Mouse (Mus musculus) liver, embryonic 12.5 days (tissue): ENCODE data around the gene Pdcd4. TPM values are rescaled to one million over a fixed set of nuclear protein-coding genes. Genes with fewer than 3 reads are reported as not detected.

Source experiments
- ATAC-seq: fragments of 200-750 bp; cut with Nextera tagmentation; 2 replicates; pipeline ENCODE4 v1.8.0; 2017; ENCODE audit warnings: moderate number of reproducible peaks, mild to moderate bottlenecking, moderate library complexity
- H3K27ac ChIP-seq: fragments of 300-500 bp; sonication (generic); 2 replicates; pipeline ENCODE4 v1.5.1; 2016; ENCODE audit warnings: mild to moderate bottlenecking
- H3K27me3 ChIP-seq: fragments of 300-500 bp; sonication (generic); replicated peaks from 2 replicates; pipeline ENCODE4 v1.6.1; 2016; ENCODE audit warnings: mild to moderate bottlenecking, moderate library complexity
- H3K36me3 ChIP-seq: fragments of 300-500 bp; sonication (generic); 2 replicates; pipeline ENCODE4 v1.6.1; 2016; ENCODE audit warnings: mild to moderate bottlenecking, moderate library complexity
- H3K4me1 ChIP-seq: fragments of 300-500 bp; sonication (generic); 2 replicates; pipeline ENCODE4 v1.6.1; 2016
- H3K4me2 ChIP-seq: fragments of 300-500 bp; sonication (generic); 2 replicates; pipeline ENCODE4 v1.6.1; 2016; ENCODE audit warnings: mild to moderate bottlenecking, moderate library complexity
- H3K4me3 ChIP-seq: fragments of 300-500 bp; sonication (generic); 2 replicates; pipeline ENCODE4 v1.5.1; 2016; ENCODE audit warnings: mild to moderate bottlenecking, moderate library complexity
- H3K9ac ChIP-seq: fragments of 300-500 bp; sonication (generic); 2 replicates; pipeline ENCODE4 v1.6.1; 2016; ENCODE audit warnings: mild to moderate bottlenecking, moderate library complexity
- H3K9me3 ChIP-seq: fragments of 300-500 bp; sonication (generic); replicated peaks from 2 replicates; pipeline ENCODE4 v1.6.1; 2016; ENCODE audit warnings: mild to moderate bottlenecking, moderate library complexity
- WGBS: fragments of 180-500 bp; shearing (Covaris S2); methylation state at CpG from one replicate; pipeline ENCODE4 v1.1.7; 2016; ENCODE audit not compliant: insufficient replicate concordance; 5-methylcytosine and 5-hydroxymethylcytosine counted together
- polyA plus RNA-seq: library from polyadenylated mRNA; unstranded; fragments of >200 nt; fragmentation: Nextera tagmentation; extraction: Ambion mirVana; gene quantifications from 2 replicates; pipeline ENCODE4 v1.2.1, GENCODE M21; 2016

Pdcd4 gene
- polyA plus RNA-seq, 1 experiment from 2014 or later = 24.4 TPM

- Histone ChIP-seq H3K4me1 (peaks cover 75% of the 10 kb centered on the region), H3K27me3 (no peaks in the 10 kb centered on the region), H3K4me2 (no peak overlapping the region), H3K27ac (peak overlapping the region; percentile 79), H3K9ac (no peak overlapping the region), H3K4me3 (no peak overlapping the region), H3K9me3 (no peaks in the 10 kb centered on the region), H3K36me3 (no peaks in the 10 kb centered on the region)
- 45% methylated on average over 9 of the region's 9 CpGs for WGBS
- no peak for ATAC-seq
These were observed 868 bp downstream of the Pdcd4 start for GRCm38 (mm10) chr19:53892838-53893359.

GRCm38 (mm10) chr19:53893711-53894171 is 1.7 kb downstream of the Pdcd4 start:
- Histone ChIP-seq H3K4me3 (no peak overlapping the region), H3K36me3 (no peaks in the 10 kb centered on the region), H3K4me2 (peak overlapping the region; percentile 21; the same call in 1 of the 2 replicates), H3K27me3 (no peaks in the 10 kb centered on the region), H3K27ac (peak overlapping the region; percentile 79), H3K9ac (peak overlapping the region; percentile 19; the same call in 1 of the 2 replicates), H3K4me1 (peaks cover 74% of the 10 kb centered on the region), H3K9me3 (no peaks in the 10 kb centered on the region)
- ATAC-seq = 0 out of 2 replicates have a peak, but pooled peaks have one; percentile 16
- WGBS = 37% methylated on average over 3 of the region's 3 CpGs

DNA sequence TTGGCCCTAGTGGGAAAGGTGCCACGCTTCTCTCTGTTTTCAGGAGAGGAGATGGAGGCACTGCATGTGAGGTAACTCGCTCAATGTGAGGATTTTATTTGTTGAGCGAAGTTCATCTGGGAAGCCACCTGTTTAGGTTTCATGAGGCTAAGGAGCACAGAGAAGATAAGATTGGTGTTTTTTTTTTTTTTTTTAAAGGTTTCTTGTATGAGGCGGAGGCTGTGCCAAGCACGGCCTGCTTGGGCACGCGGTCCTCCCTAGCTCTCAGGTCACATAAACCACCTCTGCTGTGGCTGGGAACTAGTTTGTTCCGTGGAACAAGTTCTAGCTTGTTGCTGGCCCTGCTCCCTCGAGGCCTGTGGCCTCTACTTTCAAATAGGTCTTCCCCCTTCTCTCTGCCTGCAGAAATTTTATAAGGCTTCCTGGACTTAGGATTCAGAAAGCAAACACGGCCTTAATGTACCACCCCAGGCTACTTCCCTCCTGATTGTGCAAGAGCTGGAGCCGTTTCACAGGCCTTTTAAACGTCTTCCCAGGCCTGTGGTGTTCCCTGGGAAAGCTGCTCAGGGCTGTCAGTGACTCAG is 2.6 kb downstream of the Pdcd4 start:
- peak; percentile 52 for ATAC-seq
- Histone ChIP-seq H3K4me3 (no peak overlapping the region), H3K27me3 (no peaks in the 10 kb centered on the region), H3K27ac (peak overlapping the region; percentile 79), H3K9me3 (no peaks in the 10 kb centered on the region), H3K4me2 (no peak overlapping the region), H3K4me1 (peaks cover 65% of the 10 kb centered on the region), H3K36me3 (no peaks in the 10 kb centered on the region), H3K9ac (no peak overlapping the region)
- WGBS = 51% methylated on average over 12 of the region's 12 CpGs

GRCm38 (mm10) chr19:53898046-53898445 is 6.0 kb downstream of the Pdcd4 start:
- Histone ChIP-seq H3K9me3 (no peaks in the 10 kb centered on the region), H3K4me1 (peaks cover 50% of the 10 kb centered on the region), H3K4me2 (no peak overlapping the region), H3K9ac (no peak overlapping the region), H3K27me3 (no peaks in the 10 kb centered on the region), H3K36me3 (no peaks in the 10 kb centered on the region), H3K27ac (no peak overlapping the region), H3K4me3 (no peak overlapping the region)
- ATAC-seq = no peak
- WGBS = 62% methylated on average over 5 of the region's 5 CpGs

- no peaks in the 10 kb centered on the region for H3K27me3 ChIP-seq
- no peak overlapping the region for H3K4me3 ChIP-seq
- H3K36me3 ChIP-seq = no peaks in the 10 kb centered on the region
- no peak overlapping the region for H3K9ac ChIP-seq
- ATAC-seq = no peak
- H3K27ac ChIP-seq = no peak overlapping the region
- H3K4me1 ChIP-seq = peaks cover 46% of the 10 kb centered on the region
- H3K4me2 ChIP-seq = no peak overlapping the region
- WGBS = 74% methylated on average over 4 of the region's 4 CpGs
- no peaks in the 10 kb centered on the region for H3K9me3 ChIP-seq
These were observed 6.5 kb downstream of the Pdcd4 start for GRCm38 (mm10) chr19:53898498-53898897.

- Histone ChIP-seq H3K4me3 (no peak overlapping the region), H3K27me3 (no peaks in the 10 kb centered on the region), H3K36me3 (no peaks in the 10 kb centered on the region), H3K9ac (no peak overlapping the region), H3K9me3 (no peaks in the 10 kb centered on the region), H3K4me1 (peaks cover 41% of the 10 kb centered on the region), H3K4me2 (no peak overlapping the region), H3K27ac (no peak overlapping the region)
- no peak for ATAC-seq
- WGBS = 73% methylated on average over 25 of the region's 25 CpGs
These were observed 7.2 kb downstream of the Pdcd4 start for GRCm38 (mm10) chr19:53898970-53899900.

DNA sequence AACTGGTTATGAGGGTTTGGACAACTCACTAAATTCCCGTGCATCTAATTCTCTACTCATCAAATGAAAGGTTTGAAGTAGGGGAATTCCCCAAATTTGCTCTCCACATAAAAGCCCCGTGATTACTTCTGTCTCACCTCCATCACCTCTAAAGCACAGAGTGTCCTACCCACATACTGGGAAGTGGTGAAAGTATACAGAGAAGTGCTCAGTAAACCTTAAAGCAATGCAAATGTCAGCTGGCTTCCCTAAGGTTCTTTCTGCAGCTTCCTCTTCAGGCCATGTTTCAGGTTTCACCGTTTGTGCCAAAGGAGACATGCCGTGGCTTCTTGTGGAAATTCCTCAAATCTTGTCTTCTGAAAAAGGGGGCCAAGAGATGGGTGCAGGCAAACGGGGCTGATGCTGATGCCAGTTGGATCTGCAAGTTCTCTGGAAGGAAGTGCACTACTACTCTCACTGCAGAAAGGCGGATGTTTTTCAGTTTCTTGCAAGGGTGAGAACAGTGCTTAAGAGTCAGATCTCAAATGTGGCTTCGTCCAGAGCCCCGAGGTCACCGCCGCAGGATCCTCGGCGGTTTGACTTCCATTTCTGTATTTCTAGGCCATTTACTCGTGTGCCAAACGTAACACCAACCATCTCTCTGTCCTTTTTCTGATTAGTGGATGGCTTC is 8.0 kb downstream of the Pdcd4 start:
- no peaks in the 10 kb centered on the region for H3K36me3 ChIP-seq
- no peak overlapping the region for H3K9ac ChIP-seq
- no peak for ATAC-seq
- no peaks in the 10 kb centered on the region for H3K27me3 ChIP-seq
- WGBS = 73% methylated on average over 14 of the region's 14 CpGs
- no peak overlapping the region for H3K27ac ChIP-seq
- peaks cover 41% of the 10 kb centered on the region for H3K4me1 ChIP-seq
- no peak overlapping the region for H3K4me2 ChIP-seq
- no peak overlapping the region for H3K4me3 ChIP-seq
- no peaks in the 10 kb centered on the region for H3K9me3 ChIP-seq

DNA sequence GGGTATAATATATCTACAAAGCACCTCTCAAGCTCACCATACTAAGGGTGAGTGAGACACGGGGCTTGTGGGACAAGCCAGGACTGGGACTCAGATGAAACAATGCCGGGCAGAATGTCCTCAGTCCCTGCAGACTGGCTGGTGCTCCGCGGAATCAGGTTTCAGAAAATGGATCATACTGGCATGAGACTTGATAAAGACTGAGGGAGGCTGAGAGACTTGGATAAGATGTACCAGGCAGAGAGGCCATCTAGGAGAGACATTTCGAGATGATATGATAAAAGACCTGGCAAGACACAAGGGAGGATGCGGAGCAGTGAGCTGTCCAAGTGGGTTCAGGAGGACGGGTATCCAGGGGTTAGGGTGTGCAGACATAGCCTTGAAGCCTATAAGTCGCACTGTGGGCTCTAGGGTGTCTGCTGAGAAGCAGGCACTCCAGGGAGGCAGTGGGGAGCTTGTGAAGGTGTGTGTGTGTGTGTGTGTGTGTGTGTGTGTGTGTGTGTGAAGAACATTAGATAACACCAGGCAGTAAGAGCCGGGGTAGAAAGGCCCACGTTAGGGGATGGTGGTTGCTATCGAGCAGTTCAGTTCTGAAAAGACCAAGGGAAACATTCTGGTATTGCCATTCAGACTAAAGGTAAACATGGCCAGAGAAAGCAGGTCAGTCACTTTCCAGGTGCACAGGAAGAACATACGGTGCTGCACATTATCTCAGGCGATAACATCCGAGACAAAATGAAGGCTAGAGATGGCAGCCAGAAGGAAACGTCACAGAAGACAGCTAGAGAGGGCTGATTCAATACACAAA is 10.1 kb downstream of the Pdcd4 start:
- WGBS = 24% methylated on average over 15 of the region's 15 CpGs
- no peaks in the 10 kb centered on the region for H3K27me3 ChIP-seq
- H3K36me3 ChIP-seq = no peaks in the 10 kb centered on the region
- H3K4me2 ChIP-seq = peak overlapping the region; percentile 97
- ATAC-seq = peak; percentile 44
- H3K27ac ChIP-seq = peak overlapping the region; percentile 90
- H3K9ac ChIP-seq = peak overlapping the region; percentile 78
- peak overlapping the region; percentile 96 for H3K4me3 ChIP-seq
- no peaks in the 10 kb centered on the region for H3K9me3 ChIP-seq
- peaks cover 53% of the 10 kb centered on the region for H3K4me1 ChIP-seq

DNA sequence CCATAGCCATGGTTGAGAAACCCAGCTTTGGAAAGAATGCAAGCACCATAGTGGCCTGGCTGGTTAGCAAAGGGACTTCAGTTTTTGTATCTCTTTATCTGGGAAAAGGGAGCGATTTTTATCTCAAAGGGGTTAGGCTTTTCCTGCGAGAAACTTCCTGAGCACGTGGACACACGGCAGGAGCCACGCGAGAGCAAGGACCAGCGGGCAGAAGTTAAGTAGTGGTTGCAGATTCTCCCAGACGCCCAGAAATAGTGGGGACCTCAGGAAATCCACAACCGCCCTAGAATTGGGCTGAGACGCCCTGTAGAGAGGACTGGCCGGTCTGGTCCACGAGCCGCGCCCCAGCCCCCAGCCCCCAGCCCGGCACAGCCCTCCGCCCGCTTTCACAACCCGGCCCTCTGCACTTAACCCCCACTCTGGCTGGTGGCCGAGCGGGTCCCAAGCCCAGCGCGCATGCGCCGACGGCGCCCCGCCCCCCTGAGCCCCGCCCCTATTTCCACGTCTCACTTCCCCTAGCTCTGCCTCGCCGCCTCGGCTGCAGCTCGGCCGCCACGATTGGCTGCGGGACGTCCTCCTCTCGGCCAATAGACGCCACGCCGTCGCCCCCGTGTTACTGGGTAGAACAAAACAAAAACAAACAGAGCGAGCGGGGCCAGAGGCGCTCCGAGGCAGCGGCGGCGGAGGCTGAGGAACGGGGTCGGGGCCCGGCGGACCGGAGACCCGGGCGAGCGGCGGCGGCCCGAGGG is 10.9 kb downstream of the Pdcd4 start:
- Histone ChIP-seq H3K27me3 (no peaks in the 10 kb centered on the region), H3K36me3 (no peaks in the 10 kb centered on the region), H3K9me3 (no peaks in the 10 kb centered on the region), H3K4me1 (peaks cover 53% of the 10 kb centered on the region), H3K27ac (peak overlapping the region; percentile 90), H3K4me2 (peak overlapping the region; percentile 97), H3K4me3 (peak overlapping the region; percentile 96), H3K9ac (peak overlapping the region; percentile 95)
- under 1% methylated on average over 61 of the region's 61 CpGs for WGBS
- ATAC-seq = peak; percentile 96

GRCm38 (mm10) chr19:53903507-53904321 is 11.7 kb downstream of the Pdcd4 start:
- H3K27ac ChIP-seq = peak overlapping the region; percentile 90
- ATAC-seq = peak; percentile 61
- peak overlapping the region; percentile 96 for H3K4me3 ChIP-seq
- H3K27me3 ChIP-seq = no peaks in the 10 kb centered on the region
- peaks cover 46% of the 10 kb centered on the region for H3K4me1 ChIP-seq
- H3K4me2 ChIP-seq = peak overlapping the region; percentile 97
- peak overlapping the region; percentile 95 for H3K9ac ChIP-seq
- 1% methylated on average over 75 of the region's 83 CpGs for WGBS
- no peaks in the 10 kb centered on the region for H3K9me3 ChIP-seq
- H3K36me3 ChIP-seq = no peaks in the 10 kb centered on the region
